Mouse (Mus musculus) heart, adult 8-10 months (tissue): Measurements from ENCODE around the gene Ccdc185. TPM values are rescaled to one million over a fixed set of nuclear protein-coding genes. Genes with fewer than 3 reads are reported as not detected.

Experiments used
- DNase-seq: peaks from one replicate; pipeline ENCODE4 v3.0.0; 2022; ENCODE audit warnings: low spot score
- total RNA-seq, 4 experiments: library from RNA; stranded (reverse); gene quantifications; 2 replicates each; pipeline ENCODE4 v1.2.4; 2022

Gene Ccdc185
- total RNA-seq, 4 experiments from 2014 or later: not detected

DNA sequence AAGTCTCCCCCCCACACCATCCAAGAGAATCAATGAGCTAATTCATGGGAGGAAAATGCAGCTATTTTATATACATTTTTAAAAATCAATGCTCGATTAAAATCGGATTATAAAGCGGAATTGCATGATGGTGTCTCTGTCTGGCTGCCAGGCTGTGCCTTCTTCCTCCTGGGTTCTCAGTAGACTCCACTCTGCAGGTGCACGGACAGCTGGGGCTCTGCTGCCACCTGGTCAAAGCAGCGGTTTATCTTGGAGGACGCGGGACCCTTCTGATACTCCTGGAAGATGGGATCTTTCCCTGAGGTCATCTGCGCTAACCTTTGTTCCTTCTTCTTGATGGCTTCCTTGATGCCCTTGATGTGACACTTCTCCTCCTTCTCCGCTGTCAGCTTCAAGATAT lies 1.9 kb downstream of the Ccdc185 start:
- DNase-seq: no peak

GRCm38 (mm10) chr1:182735891-182736290 lies 13.1 kb downstream of the Ccdc185 start:
- DNase-seq: no peak

GRCm38 (mm10) chr1:182732695-182733094 lies 16.3 kb downstream of the Ccdc185 start:
- peak; percentile 22 for DNase-seq

GRCm38 (mm10) chr1:182729002-182729401 lies 20.0 kb downstream of the Ccdc185 start:
- DNase-seq: no peak

DNA sequence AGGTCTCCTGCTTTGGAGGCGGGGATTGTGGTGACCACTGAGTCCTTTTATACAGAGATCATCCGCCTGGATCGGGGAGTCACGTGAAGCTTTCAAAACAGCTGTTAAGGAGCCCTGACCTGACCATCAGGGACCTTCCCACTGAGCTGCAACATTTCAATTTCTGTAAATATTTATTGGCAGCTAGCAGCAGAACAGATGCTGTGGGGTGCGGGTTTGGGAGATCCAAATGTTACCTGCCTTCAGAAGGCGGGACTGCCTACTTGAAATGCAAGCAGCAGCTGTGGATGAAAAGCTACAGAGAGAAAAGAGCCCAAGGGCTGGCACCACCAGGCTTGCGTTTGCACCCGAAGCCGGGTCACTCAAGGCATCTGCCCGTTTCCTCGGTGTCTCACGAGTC lies 21.4 kb downstream of the Ccdc185 start:
- no peak for DNase-seq

DNA sequence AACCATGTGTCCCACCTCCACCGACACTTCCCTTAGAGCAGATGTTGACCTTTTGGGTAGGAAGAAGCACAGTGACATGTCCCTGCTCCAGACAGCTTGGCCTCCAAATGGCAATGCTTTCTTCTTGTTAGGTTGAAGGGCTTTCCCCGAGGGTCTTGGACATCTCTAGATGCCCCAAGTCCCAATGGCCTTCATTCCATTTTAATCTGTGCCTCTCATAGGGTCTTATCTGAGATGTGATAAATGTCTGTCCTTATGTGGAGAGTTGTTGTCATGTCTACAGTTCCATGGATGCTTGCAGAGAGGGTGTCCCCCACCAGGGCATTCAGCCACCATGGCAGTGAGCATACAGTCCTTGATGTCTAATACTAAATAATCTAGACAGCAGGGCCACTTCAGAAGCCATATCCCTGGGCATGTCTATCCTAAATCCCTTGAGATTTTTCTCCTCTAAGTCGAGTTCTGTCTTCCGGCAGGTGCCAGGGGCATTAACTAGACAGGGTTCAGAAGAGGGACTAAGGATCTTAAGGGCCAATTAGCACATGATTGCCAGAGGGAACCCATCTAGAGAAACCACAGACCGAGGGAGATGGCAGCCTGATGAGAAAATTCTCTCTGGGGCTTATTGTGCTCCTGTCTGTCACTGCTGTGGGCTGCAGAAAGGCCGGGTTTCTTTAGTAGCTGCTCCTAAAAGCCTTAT lies 34.6 kb downstream of the Ccdc185 start:
- no peak for DNase-seq

DNA sequence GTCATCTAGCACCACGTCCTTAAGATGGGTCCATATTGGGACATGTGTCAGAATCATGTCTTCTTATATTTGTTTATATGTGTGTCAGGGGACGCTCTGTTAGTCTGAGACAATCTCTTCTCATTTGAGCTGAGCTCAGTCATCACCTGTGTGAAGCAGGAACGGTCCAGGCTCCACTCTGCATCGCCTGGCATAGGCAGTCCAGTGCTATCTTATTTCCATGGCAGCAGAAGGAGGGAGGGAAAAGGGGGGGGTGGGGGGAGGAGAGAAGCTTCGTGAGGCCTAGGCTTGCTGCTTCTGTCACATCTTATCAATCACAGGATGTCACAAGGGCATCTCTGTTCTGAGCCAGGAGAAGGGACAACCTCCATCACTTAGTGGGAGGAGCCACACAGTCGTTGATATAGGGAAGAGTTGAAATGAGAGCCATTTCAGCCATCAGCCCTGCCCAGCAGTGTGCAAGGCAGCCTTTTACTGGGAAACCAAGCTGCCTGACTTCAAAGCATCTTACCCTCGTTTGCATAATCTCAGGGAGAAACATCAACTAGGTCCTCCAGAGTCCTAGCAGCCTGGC lies 37.5 kb downstream of the Ccdc185 start:
- DNase-seq: no peak

GRCm38 (mm10) chr1:182707459-182707858 lies 41.5 kb downstream of the Ccdc185 start:
- no peak for DNase-seq

DNA sequence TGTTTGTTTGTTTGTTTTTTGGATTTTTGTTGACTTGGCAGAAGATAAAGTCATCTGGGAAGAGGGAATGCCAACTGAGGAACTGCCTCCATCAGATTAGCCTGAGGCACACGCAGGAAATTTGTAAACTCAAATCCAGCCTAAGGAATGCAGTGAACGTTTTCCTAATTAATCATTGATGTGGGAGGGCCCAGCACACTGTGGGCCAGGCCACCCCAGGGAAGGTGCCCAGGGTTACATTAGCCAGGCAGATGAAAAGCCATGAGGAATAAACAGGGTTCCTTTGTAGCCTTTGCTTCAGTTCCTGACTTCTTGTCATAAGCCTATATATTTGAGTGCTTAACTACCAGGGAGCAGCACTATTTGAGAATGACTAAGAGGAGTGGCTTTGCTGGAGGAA lies 44.1 kb downstream of the Ccdc185 start:
- no peak for DNase-seq

- DNase-seq: no peak
Observed at GRCm38 (mm10) chr1:182699392-182700347, 49.3 kb downstream of the Ccdc185 start.

Other genes starting within 250 kb of the Ccdc185 start
- 10 to 100 TPM; 53.7 to 72.8 (median 63.5) TPM for gene Capn2, start 231.6 kb downstream of the Ccdc185 start, total RNA-seq
- not detected for gene Capn8, start 184.2 kb downstream of the Ccdc185 start, total RNA-seq
- under 1 TPM; 0.12 to 0.57 (median 0.28) TPM for gene Susd4, start 14.7 kb upstream of the Ccdc185 start, total RNA-seq
- 1 to 10 TPM in 2 of 4 experiments, under 1 TPM in 2; 0.69 to 1.1 (median 0.99) TPM for gene Tlr5, start 205.6 kb upstream of the Ccdc185 start, total RNA-seq